Mouse (Mus musculus) midbrain, embryonic 14.5 days (tissue): ENCODE measurements around the gene Rtp4. TPM values are rescaled to one million over a fixed set of nuclear protein-coding genes. Genes with fewer than 3 reads are reported as not detected.

Experiments used
- ATAC-seq: fragments of 200-750 bp; cut with Nextera tagmentation; 2 replicates; pipeline ENCODE4 v1.8.0; 2017; ENCODE audit warnings: moderate number of reproducible peaks, moderate library complexity; ENCODE audit not compliant: low FRiP score, low TSS enrichment
- DNase-seq: peaks from one replicate; pipeline ENCODE4 v3.0.0-alpha.2; 2015
- H3K27ac ChIP-seq: fragments of 300-500 bp; sonication (generic); replicated peaks from 2 replicates; pipeline ENCODE4 v1.5.1; 2014; ENCODE audit warnings: mild to moderate bottlenecking, low read depth, low read length, moderate library complexity
- H3K27me3 ChIP-seq: fragments of 300-500 bp; sonication (generic); 2 replicates; pipeline ENCODE4 v1.6.1; 2014; ENCODE audit warnings: low read length, control low read depth, mixed read lengths; ENCODE audit not compliant: control insufficient read depth, insufficient read depth
- H3K36me3 ChIP-seq: fragments of 300-500 bp; sonication (generic); 2 replicates; pipeline ENCODE4 v1.6.1; 2014; ENCODE audit warnings: low read length, control low read depth; ENCODE audit not compliant: control insufficient read depth, insufficient read depth
- H3K4me1 ChIP-seq: fragments of 300-500 bp; sonication (generic); 2 replicates; pipeline ENCODE4 v1.6.1; 2014; ENCODE audit warnings: mild to moderate bottlenecking, antibody characterized with exemption, low read length, control low read depth; ENCODE audit not compliant: control insufficient read depth, insufficient read depth
- H3K4me2 ChIP-seq: fragments of 300-500 bp; sonication (generic); 2 replicates; pipeline ENCODE4 v1.6.1; 2014; ENCODE audit warnings: mild to moderate bottlenecking, low read length, moderate library complexity
- H3K4me3 ChIP-seq: fragments of 300-500 bp; sonication (generic); replicated peaks from 2 replicates; pipeline ENCODE4 v1.5.1; 2014; ENCODE audit warnings: low read depth, low read length
- H3K9ac ChIP-seq: fragments of 300-500 bp; sonication (generic); replicated peaks from 2 replicates; pipeline ENCODE4 v1.6.1; 2014; ENCODE audit warnings: mild to moderate bottlenecking, low read length, moderate library complexity
- H3K9me3 ChIP-seq: fragments of 300-500 bp; sonication (generic); 2 replicates; pipeline ENCODE4 v1.6.1; 2016; ENCODE audit warnings: low read length, control low read depth, mixed read lengths; ENCODE audit not compliant: control insufficient read depth
- WGBS: fragments of 180-500 bp; shearing (Covaris S2); extraction: QIAGEN DNeasy Blood & Tissue Kit; methylation state at CpG from one replicate; pipeline ENCODE4 v1.1.7; 2014; 5-methylcytosine and 5-hydroxymethylcytosine counted together
- polyA plus RNA-seq: library from polyadenylated mRNA; unstranded; fragments of >200 nt; fragmentation: Nextera tagmentation; extraction: Ambion mirVana; gene quantifications from 2 replicates; pipeline ENCODE4 v1.2.1, GENCODE M21; 2014

Rtp4 gene
- polyA plus RNA-seq, 1 experiment from 2014 or later = 7.2 TPM

- Histone ChIP-seq H3K9ac (no peak overlapping the region), H3K27ac (no peak overlapping the region), H3K4me2 (no peak overlapping the region), H3K4me3 (no peak overlapping the region), H3K9me3 (no peaks in the 10 kb centered on the region), H3K4me1 (no peaks in the 10 kb centered on the region), H3K36me3 (no peaks in the 10 kb centered on the region), H3K27me3 (no peaks in the 10 kb centered on the region)
- WGBS = 95% methylated on average over 4 of the region's 4 CpGs
- peak; percentile 7 for DNase-seq
- ATAC-seq = no peak
Observed at GRCm38 (mm10) chr16:23547783-23548182, 27.7 kb downstream of the Rtp4 start.

GRCm38 (mm10) chr16:23550346-23550980 is 30.4 kb downstream of the Rtp4 start:
- Histone ChIP-seq H3K36me3 (no peaks in the 10 kb centered on the region), H3K4me3 (no peak overlapping the region), H3K4me1 (no peaks in the 10 kb centered on the region), H3K9ac (no peak overlapping the region), H3K27me3 (no peaks in the 10 kb centered on the region), H3K9me3 (no peaks in the 10 kb centered on the region), H3K27ac (no peak overlapping the region), H3K4me2 (no peak overlapping the region)
- ATAC-seq = peak; percentile 53; the same call in 1 of the 2 replicates
- DNase-seq = peak; percentile 90
- 47% methylated on average over 8 of the region's 8 CpGs for WGBS

DNA sequence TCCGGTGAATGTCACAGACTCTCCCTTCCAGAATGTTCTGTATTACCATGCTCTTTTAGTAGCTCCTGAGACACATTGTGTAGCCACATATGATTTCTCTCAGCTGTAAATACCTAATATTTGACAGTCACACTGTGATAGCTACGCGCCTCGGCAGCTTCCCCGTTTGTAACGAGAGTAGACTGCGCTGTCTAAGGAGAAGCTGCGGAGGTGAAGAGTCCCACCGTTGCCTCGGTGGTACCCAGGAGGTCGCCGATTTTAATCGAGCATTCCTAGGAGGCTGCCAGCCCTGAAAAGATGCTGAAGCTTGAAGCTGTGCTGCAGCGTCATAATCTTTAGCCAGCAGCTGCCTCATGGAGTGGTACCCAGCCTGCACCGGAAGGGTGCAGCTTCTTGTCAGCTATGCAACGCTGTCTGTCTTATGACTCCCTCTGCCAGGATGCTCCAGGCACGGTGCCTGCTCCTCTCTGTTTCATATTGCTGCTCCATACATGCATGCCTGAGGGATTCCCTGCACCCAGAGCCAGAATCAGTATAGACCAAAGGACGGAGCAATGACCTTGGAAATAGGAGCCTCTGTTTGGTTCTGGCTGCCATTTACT is 31.0 kb downstream of the Rtp4 start:
- DNase-seq = peak; percentile 46
- WGBS = 77% methylated on average over 18 of the region's 18 CpGs
- ATAC-seq = 0 out of 2 replicates have a peak, but pooled peaks have one; percentile 44
- no peak overlapping the region for H3K4me3 ChIP-seq
- H3K27ac ChIP-seq = 0 out of 2 replicates have a peak overlapping the region, but pooled peaks have one; percentile 13
- no peak overlapping the region for H3K9ac ChIP-seq
- H3K36me3 ChIP-seq = no peaks in the 10 kb centered on the region
- H3K4me1 ChIP-seq = no peaks in the 10 kb centered on the region
- H3K4me2 ChIP-seq = no peak overlapping the region
- no peaks in the 10 kb centered on the region for H3K9me3 ChIP-seq
- no peaks in the 10 kb centered on the region for H3K27me3 ChIP-seq

DNA sequence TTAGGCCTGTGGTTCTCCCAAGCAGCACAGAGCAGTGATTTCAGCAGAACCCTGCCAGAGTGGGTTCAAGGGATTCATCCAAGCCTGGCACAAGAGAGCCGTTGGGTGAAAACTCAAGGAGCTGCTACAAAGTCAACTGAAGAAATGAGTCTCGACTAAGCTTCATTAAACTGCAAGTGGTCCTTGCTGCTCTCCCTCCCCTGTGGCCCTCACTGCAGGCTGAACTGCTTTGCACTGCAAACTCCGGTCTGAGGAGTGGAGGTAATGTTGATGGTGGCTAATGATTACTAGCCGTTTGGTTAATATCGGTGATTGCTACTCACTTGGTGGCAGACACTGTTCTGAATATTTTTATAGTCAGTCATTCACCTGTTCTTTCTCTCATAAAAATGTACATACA is 34.6 kb downstream of the Rtp4 start:
- Histone ChIP-seq H3K27ac (no peak overlapping the region), H3K4me2 (no peak overlapping the region), H3K36me3 (no peaks in the 10 kb centered on the region), H3K9me3 (no peaks in the 10 kb centered on the region), H3K4me1 (no peaks in the 10 kb centered on the region), H3K9ac (no peak overlapping the region), H3K27me3 (no peaks in the 10 kb centered on the region), H3K4me3 (no peak overlapping the region)
- ATAC-seq = no peak
- 90% methylated on average over 5 of the region's 5 CpGs for WGBS
- DNase-seq = no peak

DNA sequence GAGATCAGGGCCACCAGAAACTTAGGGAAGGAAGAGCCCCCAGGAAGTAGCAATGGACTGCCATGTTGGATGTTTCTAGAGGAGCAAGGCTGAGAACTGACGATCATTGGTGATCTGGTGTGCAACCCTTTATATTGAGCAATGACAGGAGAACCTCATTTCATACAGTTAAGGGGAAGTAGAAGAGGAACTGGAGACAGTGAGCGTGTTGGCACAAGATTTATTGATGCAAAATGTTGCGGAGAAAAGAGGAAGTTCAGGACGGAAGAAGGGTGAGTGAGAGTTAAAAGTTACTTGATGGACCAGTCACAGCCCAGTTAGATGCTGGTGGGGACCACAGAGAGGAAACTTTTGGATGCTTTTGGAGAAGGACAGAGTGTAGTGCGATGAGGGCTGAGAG is 37.1 kb downstream of the Rtp4 start:
- no peaks in the 10 kb centered on the region for H3K9me3 ChIP-seq
- DNase-seq (no peak), ATAC-seq (no peak)
- H3K4me3 ChIP-seq = no peak overlapping the region
- no peaks in the 10 kb centered on the region for H3K36me3 ChIP-seq
- no peak overlapping the region for H3K9ac ChIP-seq
- WGBS = 98% methylated on average over 5 of the region's 5 CpGs
- no peak overlapping the region for H3K27ac ChIP-seq
- H3K4me2 ChIP-seq = no peak overlapping the region
- no peaks in the 10 kb centered on the region for H3K27me3 ChIP-seq
- no peaks in the 10 kb centered on the region for H3K4me1 ChIP-seq

DNA sequence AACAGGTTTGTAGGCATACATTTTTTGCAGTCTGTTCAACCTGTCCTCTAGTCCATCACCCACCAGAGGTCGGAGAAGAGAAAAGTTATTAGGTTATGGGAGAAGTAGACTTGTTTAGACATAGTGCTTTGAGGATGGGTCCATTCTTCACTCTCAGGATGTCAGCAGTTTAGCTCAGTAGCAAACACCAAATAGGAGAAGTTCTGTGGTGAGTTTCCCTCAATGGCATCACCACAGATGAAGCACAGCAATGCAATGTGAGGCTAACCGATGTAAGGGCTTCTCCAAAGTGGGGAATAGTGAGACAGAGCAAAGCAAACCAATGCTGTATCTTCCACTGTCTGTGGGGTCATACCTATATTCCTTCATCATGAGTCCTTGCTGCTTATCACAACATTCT is 37.6 kb downstream of the Rtp4 start:
- 86% methylated on average over 2 of the region's 2 CpGs for WGBS
- DNase-seq = no peak

DNA sequence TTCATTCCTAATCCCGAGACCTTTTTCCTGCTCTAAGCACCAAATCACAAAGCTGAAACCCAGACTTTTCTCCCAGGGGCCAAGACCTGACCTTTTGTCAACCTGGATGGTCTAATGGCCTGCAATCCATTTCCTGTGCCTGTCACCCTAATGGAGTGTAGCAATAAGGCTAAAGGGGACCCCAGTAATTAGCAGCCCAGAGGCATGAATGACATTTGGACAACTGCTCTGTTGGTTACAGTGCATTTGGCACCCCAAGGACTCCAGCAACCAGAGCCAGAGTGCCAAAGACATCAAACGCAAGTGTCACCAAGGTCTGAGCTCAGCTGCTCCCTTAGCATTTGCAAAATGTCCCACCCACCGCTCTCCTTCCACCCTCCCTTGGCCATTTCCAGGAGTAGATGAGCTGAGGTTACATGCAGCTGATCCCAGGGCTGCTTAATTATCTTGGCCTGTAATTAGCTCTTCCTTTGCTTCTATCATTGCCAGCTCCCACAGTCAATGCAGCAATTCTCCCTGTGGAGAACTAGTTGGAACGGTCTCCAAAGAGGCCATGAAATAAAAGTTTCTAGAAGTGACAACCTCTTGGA is 48.4 kb downstream of the Rtp4 start:
- ATAC-seq = no peak

More for the DNA sequence above, 37.6 kb downstream of the Rtp4 start:
- H3K4me1 ChIP-seq = no peaks in the 10 kb centered on the region
- no peak overlapping the region for H3K4me3 ChIP-seq
- no peak overlapping the region for H3K4me2 ChIP-seq
- no peaks in the 10 kb centered on the region for H3K9me3 ChIP-seq
- no peak overlapping the region for H3K9ac ChIP-seq
- H3K36me3 ChIP-seq = no peaks in the 10 kb centered on the region
- ATAC-seq = no peak
- H3K27me3 ChIP-seq = no peaks in the 10 kb centered on the region
- H3K27ac ChIP-seq = no peak overlapping the region

GRCm38 (mm10) chr16:23574561-23574960 is 54.5 kb downstream of the Rtp4 start:
- Histone ChIP-seq H3K9ac (no peak overlapping the region), H3K27ac (no peak overlapping the region), H3K4me1 (no peaks in the 10 kb centered on the region), H3K36me3 (no peaks in the 10 kb centered on the region), H3K4me2 (no peak overlapping the region), H3K27me3 (no peaks in the 10 kb centered on the region), H3K4me3 (no peak overlapping the region), H3K9me3 (no peaks in the 10 kb centered on the region)
- ATAC-seq (no peak), DNase-seq (no peak)
- WGBS = 62% methylated on average over 2 of the region's 2 CpGs

More for the DNA sequence above, 48.4 kb downstream of the Rtp4 start:
- Histone ChIP-seq H3K4me3 (no peak overlapping the region), H3K27me3 (no peaks in the 10 kb centered on the region), H3K27ac (no peak overlapping the region), H3K4me2 (no peak overlapping the region), H3K9me3 (no peaks in the 10 kb centered on the region), H3K9ac (no peak overlapping the region), H3K36me3 (no peaks in the 10 kb centered on the region), H3K4me1 (no peaks in the 10 kb centered on the region)
- DNase-seq = no peak
- WGBS = 79% methylated on average over 4 of the region's 4 CpGs
